Mouse (Mus musculus): Measurements from ENCODE around the gene Fem1a.

DNA sequence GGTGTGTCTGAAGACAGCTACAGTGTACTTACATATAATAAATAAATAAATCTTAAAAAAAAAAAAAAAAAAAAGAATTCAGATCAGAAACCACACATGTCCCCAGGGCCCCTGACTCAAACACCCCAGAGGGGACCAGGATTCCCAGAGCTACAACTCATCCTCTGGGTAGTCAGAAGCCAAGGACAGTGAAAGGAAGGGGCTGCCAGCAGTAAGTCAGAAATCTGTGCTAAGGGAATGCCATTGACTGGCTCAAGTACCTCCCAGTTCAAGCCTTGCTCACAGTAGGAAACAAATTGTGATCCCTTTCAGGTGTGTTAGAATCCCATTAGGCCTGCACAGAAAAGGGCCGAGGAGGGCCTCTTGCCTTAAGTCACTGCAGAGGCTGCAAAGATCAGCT, 42.4 kb upstream of the Fem1a start:
- TF ChIP-seq TCF12 (IDR thresholded peaks at IDR 0.05; ENCODE audit: insufficient read depth, poor library complexity, severe bottlenecking) (no peak), MYOD1 (IDR thresholded peaks at IDR 0.05; ENCODE audit: control insufficient read depth in 1 of 3, insufficient read length in 2 of 3, low read depth in 2 of 3) (no peak), POLR2A (IDR thresholded peaks at IDR 0.05; ENCODE audit: insufficient read length, low read depth) (no peak), TCF3 (IDR thresholded peaks at IDR 0.05; ENCODE audit: insufficient read length, low read depth) (no peak), CEBPB (IDR thresholded peaks at IDR 0.05; ENCODE audit: insufficient read depth, poor library complexity, severe bottlenecking) (no peak), E2F4 (IDR thresholded peaks at IDR 0.05; ENCODE audit: insufficient read depth) (no peak), MYOG (IDR thresholded peaks at IDR 0.05; ENCODE audit: control insufficient read depth in 1 of 3, insufficient read depth in 1 of 3, insufficient read length in 2 of 3, low read depth in 2 of 3) (no peak), MAX (IDR thresholded peaks at IDR 0.05; ENCODE audit: low read depth) (no peak)
